Mouse (Mus musculus) heart, postnatal 10 days (tissue): ENCODE data around the gene Coa6. TPM values are rescaled to one million over a fixed set of nuclear protein-coding genes. Genes with fewer than 3 reads are reported as not detected.
"Not testable (repeated sequence)": the region's sequence is repeated elsewhere in the genome, so short reads cannot be mapped to it uniquely, and the experiment has no call there.

ENCODE experiments used
- DNase-seq, 2 experiments: peaks; one replicate each; pipeline ENCODE4 v3.0.0; 2021
- intact Hi-C: fragments of 180-260 bp; cut with DNase I; formaldehyde crosslinking; loops from one replicate; pipeline ENCODE4 v1.15.1; 2025
- total RNA-seq, 2 experiments: library from RNA; stranded (reverse); gene quantifications; 2 replicates each; pipeline ENCODE4 v1.2.3; 2021

Coa6 gene
- 10 to 100 TPM; 25.4 to 26.5 TPM for total RNA-seq

DNA sequence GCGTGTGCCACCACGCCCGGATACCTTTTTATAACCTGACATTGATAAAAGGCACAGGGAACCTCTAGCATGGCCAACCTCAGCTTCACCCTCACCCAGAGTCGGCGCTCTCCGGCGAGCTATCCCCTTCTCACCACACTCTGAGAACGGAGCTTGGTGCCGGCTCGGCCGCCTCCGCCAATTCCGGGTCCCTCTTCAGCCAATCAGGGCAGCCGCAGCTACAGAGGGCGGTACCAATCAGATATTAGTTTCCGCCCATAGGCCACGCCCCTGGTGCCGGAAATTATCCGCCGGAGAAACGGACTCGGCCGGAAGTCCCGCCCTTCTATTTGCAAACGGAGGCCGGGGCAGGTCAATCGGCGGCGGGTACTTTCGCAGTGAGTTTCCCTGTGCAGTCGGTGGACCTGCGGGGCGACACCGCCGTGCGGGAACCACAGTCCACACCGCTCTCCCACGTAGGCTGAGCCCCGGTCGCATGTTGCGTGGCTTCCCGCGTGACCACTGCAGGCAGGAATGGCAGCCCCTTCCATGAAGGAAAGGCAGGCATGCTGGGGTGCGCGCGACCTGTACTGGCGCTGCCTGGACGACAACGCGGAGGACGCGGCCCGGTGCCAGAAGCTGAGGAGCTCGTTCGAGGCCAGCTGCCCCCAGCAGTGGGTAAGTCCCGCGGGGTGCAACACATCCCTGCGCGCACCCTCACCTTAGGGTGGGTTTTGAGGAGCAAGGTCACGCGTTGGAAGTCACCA is at the start of gene Coa6:
Coa6 (plus strand) TSS at position 342 of the 746 bp plus-strand sequence.
- DNase-seq, result peak; percentile 99
- intact Hi-C loops, result loop anchor here (5.0 kb wide), 1 partner anchor 525 kb away; the partner anchor contains the start of gene Tomm20

DNA sequence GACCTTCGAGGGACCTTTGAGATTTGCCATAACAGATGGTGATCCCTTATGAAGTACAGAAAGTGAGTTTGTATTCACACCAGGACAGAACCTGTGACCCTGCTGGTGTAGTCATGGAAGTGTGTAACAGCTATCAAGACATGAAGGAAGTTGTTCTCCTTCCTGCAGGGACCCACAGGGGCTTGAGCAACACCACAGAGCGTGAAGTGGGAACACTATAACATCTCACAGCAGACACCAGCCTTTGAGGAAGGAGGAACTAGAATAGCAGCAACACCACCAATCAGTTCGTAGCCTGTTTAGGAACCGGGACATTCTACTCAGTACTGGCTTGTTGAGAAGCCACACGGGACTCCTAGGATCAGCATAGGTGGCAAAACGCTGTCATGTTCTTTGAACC is 42.7 kb upstream of the Coa6 start:
- DNase-seq, result no peak
- intact Hi-C loops, result no loop called here

DNA sequence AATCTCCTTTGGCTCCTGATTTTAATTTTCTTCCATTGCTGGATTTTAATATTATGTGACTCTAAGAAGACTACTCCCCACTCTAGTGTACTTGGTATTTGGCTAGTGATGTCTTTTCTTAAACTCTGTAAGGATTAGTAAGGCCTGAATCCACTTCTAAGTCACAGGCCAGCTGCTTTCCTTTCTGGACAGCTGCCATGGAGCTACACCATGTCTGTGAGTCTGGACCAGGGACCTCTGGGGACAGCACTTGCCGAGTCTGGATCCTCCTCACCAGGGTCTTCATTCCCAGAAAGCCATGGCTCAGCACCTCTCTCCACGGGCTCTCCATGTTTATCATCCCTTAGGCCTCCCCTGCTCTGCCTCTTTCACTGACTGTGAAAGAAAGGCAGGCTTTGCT is 42.2 kb upstream of the Coa6 start:
- peak; percentile 5 to 9 for DNase-seq
- intact Hi-C loops, result loop anchor here (5.0 kb wide), 1 partner anchor 123 kb away; no protein-coding TSS in a partner anchor

DNA sequence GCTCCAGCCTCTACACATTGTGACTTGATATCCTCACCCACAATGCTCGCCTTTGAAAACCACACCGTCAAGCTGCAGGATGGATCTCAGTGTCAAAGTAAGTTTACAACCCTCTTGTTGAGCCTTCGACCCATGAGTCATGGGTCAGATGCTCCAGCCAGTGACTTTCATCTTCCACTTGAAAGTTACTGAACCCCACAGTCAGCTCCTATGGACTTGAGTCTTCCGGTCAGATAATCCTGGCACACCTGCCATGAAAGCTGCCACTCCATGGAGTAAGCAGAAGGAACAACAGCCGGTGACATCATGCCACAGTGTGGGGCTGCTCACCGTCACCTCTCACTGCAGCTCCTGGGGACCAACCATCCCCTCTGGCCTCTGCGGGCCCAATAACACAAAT is 41.0 kb upstream of the Coa6 start:
- no peak for DNase-seq
- intact Hi-C loops, result loop anchor here (5.0 kb wide), 1 partner anchor 124 kb away; no protein-coding TSS in a partner anchor

DNA sequence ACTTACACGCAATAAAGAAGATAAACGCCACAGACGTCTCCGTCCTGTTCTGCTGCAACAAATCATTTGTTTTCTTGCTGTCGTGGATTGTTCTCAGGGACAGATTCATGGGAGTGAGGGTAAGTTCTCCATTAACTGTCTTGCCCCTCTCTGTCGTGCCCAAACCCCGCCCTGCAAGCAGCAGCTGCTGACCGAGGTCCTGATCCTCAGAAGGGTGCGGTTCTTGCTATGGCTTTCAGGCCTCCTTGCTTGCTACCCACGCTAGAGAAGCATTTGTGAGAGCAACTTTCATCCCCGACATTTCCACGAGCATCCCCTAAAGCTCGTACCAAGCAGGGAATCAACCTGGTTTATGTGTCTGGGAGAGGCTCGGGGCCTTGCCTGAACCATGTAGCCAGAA is 40.1 kb upstream of the Coa6 start:
- peak; percentile 2 to 22 for DNase-seq
- intact Hi-C loops, result loop anchor here (5.0 kb wide), 1 partner anchor 125 kb away; no protein-coding TSS in a partner anchor

DNA sequence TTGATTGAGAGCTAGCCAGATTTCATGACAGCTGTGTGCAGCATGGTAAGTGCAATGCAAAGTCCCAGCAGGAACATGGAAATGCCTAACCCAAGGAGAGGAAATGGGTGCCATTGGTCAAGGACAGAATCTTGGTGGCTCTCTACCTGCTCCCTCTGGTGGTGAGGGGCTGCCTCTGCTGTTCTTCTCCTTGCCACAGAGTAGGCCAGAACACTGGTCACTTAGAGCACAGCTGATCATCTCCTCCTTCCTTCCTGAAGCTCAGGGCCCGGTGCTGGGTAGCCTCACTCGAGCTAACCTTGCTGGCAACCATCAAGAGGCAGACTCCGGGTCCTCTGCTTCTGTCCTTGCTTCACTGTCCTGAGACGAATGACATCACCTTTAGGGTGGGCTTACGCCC is 39.6 kb upstream of the Coa6 start:
- intact Hi-C loops, result loop anchor here (5.0 kb wide), 1 partner anchor 125 kb away; no protein-coding TSS in a partner anchor
- DNase-seq, result peak; percentile 4 to 16

DNA sequence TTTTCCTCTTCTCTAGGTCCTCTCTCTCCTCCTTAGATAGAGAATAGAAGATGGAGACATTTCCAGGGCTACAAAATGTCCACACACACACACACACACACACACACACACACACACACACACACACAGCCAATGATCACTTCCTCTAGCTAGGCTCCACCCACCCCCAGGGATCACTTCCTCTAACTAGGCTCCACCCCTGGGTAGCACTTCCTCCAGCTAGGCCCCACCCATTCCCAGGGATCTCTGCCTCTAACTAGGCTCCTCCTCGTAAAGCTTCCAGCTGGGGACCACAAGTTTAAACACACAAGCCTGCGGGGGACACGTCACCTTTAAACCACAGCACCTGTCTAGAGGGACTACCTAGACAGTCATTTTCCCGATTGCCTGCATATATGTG is 34.7 kb upstream of the Coa6 start:
- DNase-seq, result peak in 1 of 2 experiments; percentile 2
- intact Hi-C loops, result no loop called here

DNA sequence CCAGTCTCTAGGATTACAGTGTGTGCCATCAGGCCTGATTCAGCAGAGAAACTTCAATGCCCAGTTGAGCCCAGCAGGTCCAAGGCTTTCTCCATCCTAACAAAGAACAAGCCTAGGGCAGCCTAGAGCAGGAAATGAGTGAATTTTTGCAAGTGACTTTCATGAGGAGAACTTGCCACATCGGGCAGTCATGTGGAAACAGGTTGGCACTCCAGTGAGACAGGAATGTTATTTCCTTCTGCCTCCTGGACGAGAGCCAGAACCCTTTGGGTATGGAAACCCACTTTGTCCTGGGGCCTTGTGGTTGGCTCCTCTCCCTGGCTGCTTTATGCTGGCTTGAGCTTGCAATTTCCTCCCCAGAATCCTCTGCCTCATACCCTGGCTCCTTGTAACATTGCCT is 30.8 kb upstream of the Coa6 start:
- no peak for DNase-seq

DNA sequence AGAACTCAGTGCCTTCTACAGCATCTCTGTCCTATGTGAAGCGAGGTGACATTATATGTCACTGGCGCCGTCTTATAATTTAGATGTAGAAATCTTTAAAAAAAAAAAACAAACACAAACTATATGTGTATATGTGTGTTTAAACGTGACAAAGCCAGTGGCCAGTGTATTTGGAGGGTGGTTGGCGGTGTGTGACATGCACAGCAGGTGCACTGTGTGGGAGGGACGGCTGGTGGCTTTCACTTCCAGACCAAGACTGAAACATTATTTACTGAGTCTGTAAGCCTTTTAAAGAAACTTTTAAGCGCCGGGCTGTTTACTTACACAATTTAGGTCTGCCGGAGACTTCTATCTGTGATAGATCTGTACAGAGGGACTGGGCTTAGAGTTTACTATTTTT is 26.9 kb upstream of the Coa6 start:
- no peak for DNase-seq
- intact Hi-C loops, result no loop called here

More for the DNA sequence above, 30.8 kb upstream of the Coa6 start:
- intact Hi-C loops, result no loop called here

DNA sequence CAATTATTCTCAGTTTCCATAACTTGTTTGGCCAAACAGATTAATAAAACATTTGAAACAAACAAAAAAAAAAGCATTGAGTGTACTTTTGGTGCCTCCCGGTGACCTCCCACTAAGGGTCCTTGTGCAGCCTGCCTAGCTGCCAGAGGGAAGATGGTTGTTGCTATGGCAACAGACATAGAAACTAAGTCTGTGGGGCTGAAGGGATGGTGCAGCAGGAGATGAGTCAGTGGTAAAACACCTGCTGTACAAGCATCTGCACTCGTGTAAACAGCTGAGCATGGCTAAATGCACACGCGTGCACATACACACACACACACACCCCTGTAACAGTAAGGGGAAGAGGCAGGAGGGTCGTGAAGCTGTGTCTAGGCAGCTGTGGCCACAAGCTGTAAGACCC is 26.4 kb upstream of the Coa6 start:
- intact Hi-C loops, result no loop called here
- no peak for DNase-seq

DNA sequence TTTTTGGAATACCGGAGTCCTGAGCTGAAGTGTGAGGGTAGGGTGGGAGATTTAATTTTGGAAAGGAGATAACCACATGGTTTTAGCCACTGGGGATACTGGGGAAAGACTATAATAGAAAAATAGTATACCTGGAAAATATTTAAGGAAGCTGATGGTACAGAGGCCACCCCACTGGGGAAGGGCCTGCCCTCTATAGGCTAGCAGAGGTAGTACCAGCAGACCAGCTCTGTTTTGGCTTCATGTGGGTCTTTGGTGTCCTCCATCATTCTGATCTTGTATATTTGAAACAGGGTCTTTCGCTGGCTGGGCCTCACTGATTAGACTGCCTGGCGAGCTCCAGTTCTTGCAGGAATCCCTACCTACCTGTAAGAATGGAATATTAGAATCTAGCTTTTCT is 24.0 kb upstream of the Coa6 start:
- peak in 1 of 2 experiments; percentile 4 for DNase-seq
- intact Hi-C loops, result no loop called here

DNA sequence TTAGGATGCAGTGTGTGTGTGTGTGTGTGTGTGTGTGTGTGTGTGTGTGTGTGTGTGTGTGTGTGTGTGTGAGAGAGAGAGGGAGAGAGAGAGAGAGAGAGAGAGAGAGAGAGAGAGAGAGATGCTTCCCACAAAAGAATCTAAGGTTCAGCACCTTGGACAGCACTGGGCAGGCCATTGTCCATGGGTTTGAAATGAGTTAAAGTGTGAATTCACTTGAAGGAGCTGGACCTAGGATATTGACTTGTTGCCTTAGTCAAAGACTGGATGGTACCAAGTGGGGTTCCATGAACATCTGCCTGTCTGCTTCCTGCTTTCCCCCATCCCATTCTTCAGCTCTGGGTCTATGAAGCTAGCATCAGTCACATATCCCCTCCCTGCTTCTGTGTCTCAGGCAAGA is 17.8 kb upstream of the Coa6 start:
- intact Hi-C loops, result not testable (repeated sequence)
- peak; percentile 3 to 23 for DNase-seq

DNA sequence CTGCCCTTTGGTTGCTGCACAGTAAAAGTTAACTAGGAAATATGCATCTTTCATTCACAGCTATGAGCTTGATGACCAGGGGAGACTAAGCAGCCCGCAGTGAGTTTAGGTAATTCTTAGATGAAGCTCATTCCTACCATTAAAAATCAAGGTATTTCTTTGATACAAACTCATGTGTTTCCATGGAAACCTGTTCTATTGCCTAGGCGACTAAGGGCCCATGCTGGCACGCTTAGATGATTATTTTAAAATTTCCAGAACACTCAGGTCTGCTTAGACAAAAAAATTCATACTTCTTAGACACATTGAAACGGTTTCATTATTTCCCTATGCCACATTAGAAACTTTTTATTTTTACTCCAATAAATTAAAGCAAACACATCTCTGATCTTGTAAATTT is 17.3 kb upstream of the Coa6 start:
- DNase-seq, result no peak
- intact Hi-C loops, result no loop called here

DNA sequence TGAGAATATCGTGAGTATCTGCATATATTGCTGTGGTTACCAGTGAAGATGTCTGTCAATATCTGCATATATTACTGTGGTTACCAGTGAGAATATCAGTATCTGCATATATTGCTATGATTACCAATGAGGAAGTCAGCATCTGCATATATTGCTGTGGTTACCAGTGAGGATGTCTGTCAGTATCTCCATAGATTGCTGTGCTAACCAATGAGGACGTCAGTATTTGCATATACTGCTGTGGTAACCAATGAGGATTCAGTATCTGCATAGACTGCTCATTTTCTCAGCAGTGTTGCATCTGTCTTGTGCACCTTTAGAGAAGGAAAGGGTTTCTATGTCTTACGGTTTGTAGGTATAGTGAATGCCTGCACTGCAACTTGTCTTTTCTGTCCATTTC is 1.5 kb upstream of the Coa6 start:
- no peak for DNase-seq
- intact Hi-C loops, result loop anchor here (5.0 kb wide), 1 partner anchor 526 kb away; the partner anchor contains the start of gene Tomm20

DNA sequence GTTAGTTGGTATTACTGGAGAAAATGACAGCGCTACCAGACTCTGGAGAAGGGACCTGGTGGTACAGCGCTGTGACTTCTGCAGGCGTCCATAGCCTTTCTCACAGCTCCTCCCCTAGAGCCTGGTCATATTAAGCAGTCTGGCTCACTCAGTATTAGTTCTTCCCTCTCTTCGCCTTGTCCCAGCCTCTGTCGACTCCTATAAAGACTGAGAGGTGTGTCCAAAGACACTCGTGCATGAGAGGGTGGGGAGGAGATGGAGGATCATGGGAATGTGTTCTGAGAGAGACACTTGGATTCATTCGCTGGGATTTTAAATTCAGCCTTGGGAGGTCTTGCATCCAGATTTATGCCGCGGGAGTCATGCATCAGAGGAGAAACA is 595 bp downstream of the Coa6 start:
- intact Hi-C loops, result loop anchor here (5.0 kb wide), 1 partner anchor 524 kb away; the partner anchor contains the start of gene Tomm20

DNA sequence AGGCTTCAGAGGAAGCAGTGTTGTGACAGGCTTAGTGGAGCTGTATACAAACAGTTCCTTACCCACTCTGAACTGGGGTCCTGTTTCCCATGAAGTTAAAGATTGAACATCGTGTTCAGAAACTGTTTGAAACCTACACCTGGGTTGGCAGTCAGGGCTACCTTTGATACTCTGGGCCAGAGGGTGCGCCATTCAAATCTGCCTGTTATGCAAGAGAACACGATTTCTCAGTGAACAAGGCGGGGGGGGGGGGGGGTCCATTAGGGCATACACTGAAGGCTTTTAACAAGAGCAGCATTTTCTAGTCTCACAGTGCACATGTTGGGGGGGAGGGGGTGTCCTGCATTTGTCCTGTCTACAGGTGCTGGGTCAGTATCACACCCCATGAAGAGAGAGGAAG is 1.8 kb downstream of the Coa6 start:
- DNase-seq, result no peak
- intact Hi-C loops, result loop anchor here (5.0 kb wide), 1 partner anchor 523 kb away; the partner anchor contains the start of gene Tomm20

More for the DNA sequence above, 595 bp downstream of the Coa6 start:
- no peak for DNase-seq

DNA sequence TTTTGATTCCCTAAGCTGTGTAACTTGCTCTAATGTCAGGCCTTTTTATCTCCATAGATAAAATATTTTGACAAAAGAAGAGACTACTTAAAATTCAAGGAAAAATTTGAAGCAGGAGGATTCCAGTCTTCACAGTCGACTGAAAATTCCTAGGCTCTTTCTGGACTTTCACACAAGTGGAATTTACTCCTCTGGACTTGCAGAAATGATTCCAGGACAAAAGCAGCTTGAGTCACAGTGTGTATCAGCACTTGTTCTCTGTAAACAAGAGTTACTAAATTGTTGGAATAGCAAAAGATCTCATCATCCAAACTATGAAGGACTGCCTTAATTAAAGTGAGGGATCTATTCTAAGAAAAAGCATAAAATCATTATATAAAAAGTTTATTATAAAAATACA is 2.6 kb downstream of the Coa6 start:
- intact Hi-C loops, result loop anchor here (5.0 kb wide), 1 partner anchor 522 kb away; the partner anchor contains the start of gene Tomm20
- no peak for DNase-seq

DNA sequence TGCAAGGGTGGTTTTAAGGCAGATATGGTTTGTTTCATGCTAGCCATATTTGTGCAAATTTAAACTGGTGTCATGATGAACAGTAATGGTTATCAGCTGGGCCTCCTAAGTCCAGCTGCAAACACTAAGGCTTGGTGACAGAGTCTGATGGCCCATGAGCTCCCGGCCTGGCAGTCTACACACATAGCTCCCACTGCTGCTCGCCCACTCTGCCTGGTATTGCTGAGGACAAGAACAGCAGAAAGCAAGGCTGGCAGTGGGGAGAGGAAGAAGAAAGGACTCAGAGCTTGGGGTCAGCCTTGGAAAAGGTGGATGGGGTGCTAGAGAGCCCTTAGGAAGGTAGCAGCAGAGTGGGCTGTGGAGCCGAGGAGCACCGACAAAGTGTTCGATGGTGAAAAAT is 7.3 kb downstream of the Coa6 start:
- intact Hi-C loops, result no loop called here
- no peak for DNase-seq

DNA sequence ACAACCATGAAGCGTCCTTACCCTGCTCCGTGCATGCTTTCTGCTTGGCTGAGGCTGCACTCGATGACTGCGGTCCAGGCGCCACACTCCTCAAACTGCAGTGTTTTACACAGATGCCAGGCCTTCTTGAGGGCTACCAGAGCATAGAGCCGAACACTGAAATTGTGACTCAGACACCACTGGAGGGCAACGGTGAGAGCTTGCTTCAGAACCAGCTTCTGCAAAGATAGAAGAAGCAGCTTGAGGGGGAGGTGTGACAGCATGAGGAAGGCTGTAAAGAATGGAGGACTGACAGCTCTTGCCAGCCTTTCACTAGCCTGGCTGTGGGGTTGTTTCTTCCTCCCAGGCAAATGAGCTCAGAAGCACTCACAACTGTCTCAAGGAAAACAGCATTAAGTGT is 11.5 kb downstream of the Coa6 start:
- DNase-seq, result no peak
- intact Hi-C loops, result no loop called here

DNA sequence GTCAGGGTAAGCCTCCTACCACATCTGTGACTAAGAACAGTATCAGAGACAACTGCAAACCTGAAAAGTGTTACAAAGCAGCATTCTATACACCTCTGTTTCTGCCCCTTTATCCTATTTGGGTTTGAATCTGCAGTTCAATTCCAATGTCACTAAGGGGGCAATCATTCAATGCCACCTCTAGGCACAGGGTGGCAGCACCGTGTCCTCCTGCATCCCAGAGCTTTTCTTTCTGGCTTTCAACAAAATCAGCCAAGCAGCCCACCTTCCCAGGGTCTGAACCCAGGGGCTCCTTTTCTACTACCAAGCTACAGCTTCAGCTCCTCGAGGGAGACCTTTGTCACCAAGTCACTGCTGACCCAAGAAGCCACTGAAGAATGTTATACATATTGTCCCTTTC is 16.6 kb downstream of the Coa6 start:
- DNase-seq, result no peak
- intact Hi-C loops, result no loop called here

DNA sequence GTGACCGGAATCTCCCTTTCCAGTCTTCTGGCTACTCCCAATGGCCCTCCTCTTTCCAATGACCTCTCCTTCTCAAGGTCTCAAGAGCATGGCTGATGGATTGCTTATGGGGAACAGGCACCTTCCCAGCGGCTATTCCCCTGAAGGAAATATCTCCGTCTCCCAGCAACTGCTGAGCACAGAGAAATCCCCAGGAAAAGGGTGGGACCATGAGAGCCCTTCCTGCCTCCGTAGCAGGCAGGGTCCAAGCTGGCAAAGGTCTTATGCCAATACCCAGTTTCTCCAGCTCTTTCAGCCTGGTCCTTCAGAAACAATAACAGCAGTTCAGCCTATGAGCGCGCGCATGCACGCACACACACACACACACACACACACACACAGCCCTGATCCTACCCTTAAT is 28.8 kb downstream of the Coa6 start:
- no peak for DNase-seq
- intact Hi-C loops, result no loop called here

DNA sequence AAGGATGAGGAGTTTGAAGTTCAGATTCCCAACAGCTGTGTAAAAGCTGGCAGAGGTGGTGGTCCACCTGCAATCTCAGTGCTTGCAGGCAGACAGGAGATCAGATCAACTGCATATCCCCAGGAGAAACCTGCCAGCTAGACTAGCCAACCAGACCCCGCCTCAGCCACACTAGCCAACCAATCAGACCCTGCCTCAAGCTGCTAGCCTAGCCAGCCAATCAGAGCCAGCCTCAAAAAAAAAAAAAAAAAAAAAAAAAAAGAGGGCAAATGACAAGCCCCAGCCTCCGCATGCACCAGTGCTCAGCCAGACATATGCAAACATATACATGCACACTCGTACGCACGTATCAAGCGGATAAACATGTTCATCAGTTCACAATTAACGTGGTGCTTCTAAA is 33.1 kb downstream of the Coa6 start:
- intact Hi-C loops, result no loop called here
- DNase-seq, result no peak
